Mouse (Mus musculus) bone marrow macrophage, adult 2 months (primary cell): ENCODE data around the gene Pate4.

ENCODE experiments used
- CTCF ChIP-seq: IDR thresholded peaks from 2 replicates; pipeline ENCODE4 v1.5.1; 2012; ENCODE audit warnings: low read depth, mild to moderate bottlenecking, low read length, moderate library complexity
- POLR2A ChIP-seq: IDR thresholded peaks from 2 replicates; pipeline ENCODE4 v1.6.1; 2012; ENCODE audit warnings: mild to moderate bottlenecking, low read depth, low read length, borderline replicate concordance

DNA sequence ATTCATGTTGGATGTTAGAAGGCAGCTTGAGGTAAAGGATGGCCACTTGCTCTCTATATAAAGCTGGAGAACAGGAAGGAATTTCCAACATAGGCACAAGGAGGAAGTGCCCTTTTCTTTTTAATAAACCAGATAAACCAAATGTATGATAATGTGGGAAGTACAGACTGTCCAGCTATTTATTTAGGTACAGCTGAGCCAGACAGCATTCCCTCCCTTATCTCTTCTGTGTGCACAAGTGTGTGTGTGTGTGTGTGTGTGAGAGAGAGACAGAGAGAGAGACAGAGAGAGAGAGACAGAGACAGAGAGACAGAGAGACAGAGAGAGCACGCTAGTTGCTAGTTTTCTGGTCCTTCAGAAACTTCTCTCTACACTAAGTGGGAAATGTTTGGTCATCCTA, at the start of gene Pate4:
- TF ChIP-seq CTCF: no peak
- TF ChIP-seq POLR2A: no peak
